Mouse (Mus musculus) layer of hippocampus, postnatal 10 days (tissue): ENCODE results near the gene Stat6. TPM values are rescaled to one million over a fixed set of nuclear protein-coding genes. Genes with fewer than 3 reads are reported as not detected.

Experiments used
- DNase-seq, 2 experiments: peaks; one replicate each; pipeline ENCODE4 v3.0.0; 2021; ENCODE audit warnings: low spot score in 2 of 2
- long read RNA-seq: library from polyadenylated mRNA; stranded (forward); transcript quantifications from one replicate; pipeline ENCODE4 v2.0.0, GENCODE M21; 2023
- total RNA-seq, 2 experiments: library from RNA; stranded (reverse); gene quantifications; 2 replicates each; pipeline ENCODE4 v1.2.3; 2021

The Stat6 gene
- 1 to 10 TPM; 6.9 to 7.1 TPM for total RNA-seq
- long read RNA-seq, partial matches to known transcripts, result 1 of 6 reads
- long read RNA-seq, other reads (novel, unspliced or antisense), result 1 of 6 reads

DNA sequence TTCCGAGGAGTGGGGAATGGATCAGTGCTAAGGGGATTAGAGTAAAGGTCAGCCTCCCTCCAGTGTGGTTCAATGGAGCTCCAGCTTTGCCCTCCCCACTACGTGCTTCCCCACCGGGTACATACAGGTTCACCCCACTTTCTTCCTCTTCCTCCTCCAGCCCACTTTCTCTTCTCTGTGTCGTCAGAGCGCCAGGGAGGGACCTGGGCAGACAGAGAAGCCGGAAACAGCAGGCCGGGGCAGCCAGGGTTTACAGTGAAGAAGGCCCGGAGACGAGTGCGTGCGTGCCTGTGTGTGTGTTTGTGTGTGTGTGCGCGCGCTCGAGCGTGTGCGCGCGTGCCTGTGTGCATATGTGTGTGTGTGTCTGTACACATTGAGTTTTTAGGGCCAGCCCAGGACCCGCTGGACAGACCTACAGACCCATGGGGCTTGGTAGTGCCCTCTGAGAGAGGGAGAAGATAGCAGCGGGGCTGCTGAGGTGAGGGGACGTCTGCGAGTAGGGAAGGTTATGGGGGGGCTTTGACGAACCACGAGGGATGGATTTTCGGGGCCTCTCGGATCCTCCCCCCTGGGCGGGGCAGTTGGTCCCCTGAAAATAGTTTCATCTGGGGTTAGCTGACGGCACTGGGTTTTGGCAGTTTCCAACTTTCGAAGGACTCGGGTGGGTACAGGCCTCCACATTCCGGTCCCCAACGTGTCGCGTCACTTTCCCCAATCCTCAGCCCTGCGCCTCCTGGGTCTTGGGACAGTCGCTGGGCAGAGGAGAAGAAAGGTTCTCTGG is at the start of gene Stat6:
Stat6 (plus strand) TSS at position 215 of the 781 bp plus-strand sequence.
- DNase-seq, result peak; percentile 27 to 46

DNA sequence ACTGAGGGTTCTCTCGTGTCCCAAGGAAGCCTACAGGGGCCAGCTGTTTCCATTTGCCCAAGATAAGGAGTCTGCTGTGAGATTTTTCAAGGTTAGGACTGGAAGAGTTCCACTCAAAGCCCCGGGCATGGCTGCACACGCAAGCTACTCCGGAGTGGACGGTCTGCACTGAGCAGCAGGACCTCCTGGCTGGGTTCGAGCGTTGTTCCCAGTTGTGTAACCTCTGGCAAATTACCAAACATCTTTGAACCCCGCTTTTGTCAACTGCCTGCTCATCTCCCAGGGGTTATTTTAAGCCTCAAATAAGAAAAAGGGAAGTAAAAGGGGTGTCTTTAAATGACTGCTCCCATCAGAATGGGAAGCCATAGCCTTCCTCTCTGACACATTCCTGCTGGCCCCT is 48.4 kb upstream of the Stat6 start:
- no peak for DNase-seq

DNA sequence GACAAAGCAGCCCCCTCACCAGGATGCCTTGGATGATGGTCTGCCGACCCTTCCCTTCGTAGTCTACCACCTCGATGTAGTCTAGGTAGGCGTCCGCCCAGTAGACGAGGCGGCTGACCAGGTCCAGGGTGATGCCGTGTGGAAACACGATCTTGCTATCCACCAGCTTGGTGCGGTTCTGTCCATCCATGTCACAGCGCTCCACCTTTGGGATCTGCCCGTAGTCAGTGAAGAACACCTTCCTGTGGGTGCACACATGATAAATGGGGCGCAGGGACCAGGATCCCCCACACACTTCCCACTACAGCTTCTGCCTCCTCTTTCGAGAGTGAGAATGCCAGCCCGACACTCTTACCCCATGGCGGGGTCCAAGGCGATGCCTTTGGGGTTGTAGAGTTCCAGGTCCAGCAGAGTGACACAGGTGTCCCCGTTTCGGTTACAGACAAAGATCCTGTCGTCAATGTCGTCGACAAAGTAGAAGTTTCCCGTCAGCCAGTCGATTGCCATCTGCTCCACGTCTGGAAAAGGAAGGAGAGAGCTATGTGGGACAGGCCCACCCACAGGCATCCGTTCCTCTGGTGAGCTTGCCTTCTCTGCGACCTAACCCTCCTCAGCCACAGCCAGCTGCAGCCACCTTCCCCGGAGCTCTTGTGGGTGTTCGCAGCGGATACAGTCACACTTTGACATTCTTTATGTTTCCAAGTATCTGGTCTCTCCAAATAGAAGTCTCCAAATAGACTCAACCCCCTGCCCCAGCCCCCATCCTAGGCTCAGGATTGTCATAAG is 47.7 kb upstream of the Stat6 start:
- no peak for DNase-seq

DNA sequence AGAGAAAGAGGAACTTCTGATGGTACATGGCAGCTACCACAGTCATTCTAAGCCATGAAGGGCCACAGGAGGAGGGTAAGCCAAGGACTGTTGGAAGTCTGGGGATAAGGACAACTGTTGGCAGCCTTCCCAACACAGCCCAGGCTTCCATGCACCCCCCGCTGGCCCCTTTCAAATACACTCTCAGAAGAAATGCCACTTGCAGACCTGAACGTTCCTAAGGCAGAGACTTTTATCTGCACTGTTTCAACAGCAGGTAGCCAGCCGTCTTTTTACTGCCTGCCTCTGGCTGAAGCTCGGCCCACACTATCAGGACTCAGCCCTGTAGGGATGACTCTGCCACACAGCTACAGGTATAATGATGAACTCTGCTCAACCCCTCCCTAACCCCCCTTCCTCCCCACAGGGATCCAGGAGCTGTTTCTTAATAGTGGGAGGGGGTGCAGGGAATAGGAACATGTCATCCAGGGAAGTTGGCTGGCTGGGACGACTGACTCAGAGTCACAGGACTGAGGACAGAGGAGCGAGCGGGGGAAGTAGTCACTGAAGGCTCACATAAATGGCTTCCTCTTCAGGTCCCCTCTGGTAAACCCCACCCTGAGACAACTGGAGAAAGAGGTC is 46.4 kb upstream of the Stat6 start:
- DNase-seq, result peak in 1 of 2 experiments; percentile 54

DNA sequence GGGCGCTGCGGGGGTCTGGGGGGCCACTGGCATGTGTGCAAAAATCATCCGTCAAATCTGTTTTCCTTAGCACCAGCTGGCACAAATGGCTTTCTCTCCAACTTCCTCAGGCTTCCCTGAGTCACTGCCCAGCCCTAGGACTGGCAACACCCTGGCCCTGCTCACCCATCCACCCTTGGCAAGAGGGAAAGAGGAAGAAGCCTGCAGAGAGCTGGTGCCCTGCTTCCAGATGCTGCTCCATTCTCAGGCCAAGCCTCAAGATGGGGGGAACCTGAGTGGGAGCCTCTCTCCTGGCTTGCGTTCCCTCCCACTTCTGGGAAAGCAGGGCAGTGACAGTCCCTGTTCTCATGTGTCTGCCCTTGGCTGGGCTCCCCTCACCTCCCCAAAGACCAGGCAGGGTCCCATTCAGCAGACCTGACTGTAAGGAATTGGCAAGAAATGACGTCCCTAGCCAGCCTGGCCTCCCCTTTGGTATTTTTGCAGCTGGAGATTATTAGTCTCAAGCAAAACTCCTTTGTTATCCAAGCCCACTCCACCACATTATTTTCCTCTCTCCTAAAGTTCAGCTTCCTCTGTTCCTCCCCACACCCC is 45.4 kb upstream of the Stat6 start:
- DNase-seq, result peak in 1 of 2 experiments; percentile 31

DNA sequence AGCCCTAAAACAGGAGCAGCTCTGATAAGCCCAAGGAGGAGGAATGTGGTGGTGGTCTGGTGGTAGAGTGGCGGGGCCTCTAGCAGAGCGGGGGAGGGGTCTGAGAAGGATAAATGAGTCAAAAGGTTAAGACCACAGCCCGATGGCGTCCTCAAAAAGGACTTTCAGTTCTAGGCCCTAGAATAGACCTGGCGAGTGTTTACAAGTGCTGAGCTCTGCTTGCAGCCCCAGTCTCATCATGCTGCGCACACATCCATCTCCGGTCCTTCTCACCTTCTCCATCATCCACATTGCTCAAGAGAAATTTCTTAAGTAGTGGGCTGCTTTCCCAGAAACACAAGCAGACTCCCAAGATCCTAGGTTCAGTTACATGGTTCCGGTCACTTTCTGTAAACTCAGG is 44.2 kb upstream of the Stat6 start:
- DNase-seq, result no peak

DNA sequence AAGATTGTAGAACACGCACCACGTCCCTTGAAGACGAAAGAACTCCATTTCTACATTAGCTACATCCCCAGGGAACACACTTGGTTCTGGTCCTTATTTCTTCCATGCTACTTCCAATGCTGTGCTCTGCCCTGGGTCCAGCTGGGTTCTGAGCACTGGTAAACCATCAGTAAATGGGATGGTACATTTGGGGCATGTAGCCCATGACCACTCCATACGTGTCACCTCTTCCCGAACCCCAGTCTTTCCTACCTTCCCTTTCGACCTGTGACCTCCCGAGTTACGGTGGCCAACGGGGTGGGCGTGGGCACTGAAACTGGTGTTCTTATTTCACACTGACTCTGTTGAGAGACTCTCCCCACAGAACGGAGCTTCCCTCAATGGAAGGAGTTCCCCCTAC is 43.5 kb upstream of the Stat6 start:
- no peak for DNase-seq

DNA sequence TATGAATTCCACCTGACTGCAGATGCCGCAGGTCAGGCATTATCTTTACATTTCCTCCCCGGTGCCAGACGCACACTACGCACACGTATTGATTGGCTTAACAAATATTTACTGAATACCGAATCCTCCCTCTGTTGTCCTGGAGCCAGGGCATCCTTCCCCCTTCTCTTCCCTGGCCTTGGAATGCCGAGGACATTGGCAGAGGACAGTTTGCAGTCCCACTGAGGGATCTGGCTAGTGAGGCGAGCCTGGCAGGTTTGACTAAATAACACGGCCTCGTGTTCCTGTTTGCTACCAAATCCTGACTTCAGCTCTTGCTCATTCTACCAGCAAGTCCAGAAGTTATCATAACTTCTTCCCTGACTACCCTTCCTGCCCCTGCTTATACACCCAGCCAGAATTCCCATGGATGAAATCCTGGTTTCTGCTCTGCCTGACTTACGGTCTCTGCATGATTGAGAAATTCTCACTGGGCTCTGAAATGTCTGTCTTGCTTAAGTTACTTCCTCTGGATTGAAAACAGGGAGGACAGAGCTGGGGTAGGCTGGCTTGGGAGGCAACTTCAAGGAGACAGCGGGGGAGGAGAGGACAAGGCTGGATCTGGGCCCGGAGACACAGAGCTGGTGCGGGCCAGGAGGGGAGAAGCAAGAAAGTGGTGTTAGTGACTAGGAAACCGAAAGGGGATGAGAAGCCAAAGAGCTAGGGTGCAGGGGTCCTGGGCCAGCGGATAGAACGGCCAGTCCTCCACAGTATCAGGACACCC is 42.8 kb upstream of the Stat6 start:
- peak; percentile 33 to 48 for DNase-seq

DNA sequence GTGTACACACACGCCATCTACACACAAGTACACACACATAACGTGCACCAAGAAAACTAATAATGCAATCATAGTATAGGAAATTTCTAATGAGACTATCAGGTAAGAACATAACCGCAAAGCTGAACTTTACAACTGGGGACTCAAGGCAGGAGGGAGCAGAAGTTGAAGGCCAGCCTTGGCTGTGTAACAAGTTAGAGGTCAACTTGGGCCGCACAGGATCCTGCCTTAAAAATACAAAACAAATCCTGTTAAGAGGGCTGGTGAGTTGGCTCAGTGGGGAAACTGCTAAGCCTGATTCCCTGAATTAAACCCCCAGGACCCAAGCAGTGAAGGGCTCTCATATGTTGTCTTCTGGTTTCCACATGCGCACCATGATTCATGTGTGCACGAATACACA is 40.6 kb upstream of the Stat6 start:
- DNase-seq, result no peak

DNA sequence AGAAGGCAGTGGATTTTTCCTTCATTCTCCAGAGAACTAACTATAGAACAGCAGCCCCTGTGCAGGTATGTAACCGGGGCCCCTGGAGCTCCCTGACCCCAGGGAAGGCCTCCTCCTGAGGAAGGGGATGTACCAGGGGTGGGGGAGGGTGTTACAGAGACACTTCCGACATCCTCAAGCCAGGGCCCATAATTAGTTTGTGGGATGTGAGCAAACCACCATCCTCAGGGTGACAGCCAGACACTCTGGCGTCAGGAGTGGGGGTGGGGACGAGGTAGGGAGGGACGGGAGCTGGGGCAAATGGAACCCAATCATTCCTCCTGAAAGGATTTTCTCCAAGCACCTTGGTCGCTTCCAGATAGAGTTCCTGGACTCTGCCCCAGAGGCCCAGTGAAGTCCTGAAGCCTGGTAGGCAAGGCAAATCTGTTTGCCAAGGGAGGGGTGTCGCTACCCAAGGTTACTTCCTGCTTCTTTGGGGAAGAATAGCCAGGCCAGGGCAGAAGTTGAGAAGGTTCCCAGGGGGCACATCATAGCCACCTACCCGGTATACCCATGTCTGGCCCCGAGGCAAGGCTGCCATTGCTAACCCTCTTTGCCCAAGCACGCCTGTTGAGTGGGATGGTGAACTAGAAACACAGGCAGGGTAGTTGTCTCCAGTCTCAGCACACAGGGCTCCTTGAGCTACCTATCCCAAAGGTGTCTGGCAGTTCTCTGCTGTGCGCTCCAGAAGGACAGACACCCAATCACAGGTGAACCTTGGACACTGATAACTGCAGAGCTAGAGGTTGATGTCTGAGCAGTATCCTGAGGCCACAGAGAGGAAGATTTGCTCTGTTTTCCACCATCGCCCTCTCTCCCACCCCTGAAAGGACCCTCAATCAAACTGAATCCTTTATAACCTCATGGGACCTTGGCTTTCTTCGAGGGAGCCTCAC is 39.1 kb upstream of the Stat6 start:
- no peak for DNase-seq

DNA sequence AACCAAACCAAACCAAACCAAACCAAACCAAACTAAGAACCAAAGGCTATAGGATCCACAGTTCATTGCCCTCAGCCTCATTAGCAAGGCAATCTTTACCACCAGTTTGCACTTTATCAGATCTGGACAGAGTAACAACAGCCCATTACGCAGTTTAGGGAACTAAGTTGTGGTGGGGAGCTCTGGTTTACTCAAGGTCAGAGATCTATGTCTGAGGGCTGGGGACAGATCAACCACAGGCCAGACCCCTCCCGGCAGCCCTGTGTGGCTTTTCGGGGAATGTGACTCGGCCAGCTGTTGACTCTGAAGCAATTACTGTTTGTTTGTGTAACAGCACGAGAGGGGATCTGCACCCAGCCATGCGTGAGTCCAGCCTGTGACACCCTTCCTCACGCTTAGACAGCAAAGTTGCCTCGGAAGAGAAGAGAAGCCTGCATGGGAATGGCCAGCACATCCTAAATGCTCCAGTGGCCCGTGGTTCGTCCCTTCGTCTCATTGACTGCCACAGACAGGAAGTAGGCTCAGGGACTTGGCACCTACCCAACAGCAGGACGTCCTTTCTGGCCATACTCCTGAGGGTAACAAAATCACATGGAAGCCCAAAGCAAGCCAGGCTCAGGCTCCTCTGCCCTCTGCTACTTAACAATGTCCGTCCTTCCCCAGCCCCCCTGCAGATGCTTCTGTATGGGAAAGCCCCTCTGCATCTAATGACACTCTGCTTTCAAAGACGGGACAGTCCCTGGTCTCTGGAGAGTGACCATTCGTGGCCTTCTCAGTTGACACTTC is 38.1 kb upstream of the Stat6 start:
- peak; percentile 28 to 49 for DNase-seq

DNA sequence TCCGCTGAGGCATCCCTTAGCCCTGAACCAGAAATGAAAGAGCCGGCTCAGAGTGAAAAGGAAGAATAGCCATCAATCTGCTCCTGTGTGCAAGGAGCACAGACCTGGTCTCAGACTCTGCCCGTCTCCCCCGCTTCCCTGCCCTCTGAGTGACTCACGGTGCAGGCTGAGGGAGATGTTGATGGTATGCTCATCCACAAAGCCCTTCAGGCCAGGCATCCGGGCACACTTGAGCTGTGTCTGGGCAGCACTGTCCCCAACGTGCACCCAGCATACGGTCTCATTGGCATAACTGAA is 37.6 kb upstream of the Stat6 start:
- no peak for DNase-seq

DNA sequence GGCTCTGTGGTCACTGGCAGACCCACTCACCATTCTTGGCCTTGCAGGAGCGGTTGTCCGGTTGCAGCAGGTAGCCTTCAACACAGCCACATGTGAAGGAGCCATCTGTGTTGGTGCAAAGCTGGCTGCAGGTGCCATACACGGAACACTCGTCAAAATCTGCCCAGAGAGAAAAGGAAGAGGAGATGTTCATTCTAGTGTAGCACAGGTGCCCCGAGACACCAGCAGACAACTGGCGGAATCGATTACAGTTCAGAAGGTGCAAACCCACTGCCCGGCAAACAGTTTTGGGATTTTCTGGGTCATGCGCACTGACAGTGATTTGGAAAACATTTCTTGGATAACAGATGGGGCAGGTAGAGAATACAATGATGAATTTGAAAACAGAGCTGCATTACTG is 37.0 kb upstream of the Stat6 start:
- DNase-seq, result no peak

DNA sequence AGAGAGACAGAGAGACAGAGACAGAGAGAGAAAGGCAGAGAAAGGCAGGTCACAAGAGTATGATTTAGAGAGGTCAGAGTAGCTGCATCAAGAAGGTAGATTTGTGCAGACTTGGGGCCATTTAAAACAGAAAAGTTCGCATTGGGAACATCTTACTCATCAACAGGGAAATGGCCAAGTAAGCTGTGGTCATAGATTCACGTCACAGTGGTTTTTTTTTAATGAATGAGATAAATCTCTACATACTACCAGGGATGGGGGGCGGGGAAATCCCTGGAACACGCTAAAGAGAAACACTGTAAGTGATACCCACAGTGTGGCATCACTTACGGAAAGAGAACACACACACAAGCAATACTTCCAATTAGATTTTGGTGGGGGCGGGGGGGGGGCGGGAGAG is 35.7 kb upstream of the Stat6 start:
- DNase-seq, result no peak

DNA sequence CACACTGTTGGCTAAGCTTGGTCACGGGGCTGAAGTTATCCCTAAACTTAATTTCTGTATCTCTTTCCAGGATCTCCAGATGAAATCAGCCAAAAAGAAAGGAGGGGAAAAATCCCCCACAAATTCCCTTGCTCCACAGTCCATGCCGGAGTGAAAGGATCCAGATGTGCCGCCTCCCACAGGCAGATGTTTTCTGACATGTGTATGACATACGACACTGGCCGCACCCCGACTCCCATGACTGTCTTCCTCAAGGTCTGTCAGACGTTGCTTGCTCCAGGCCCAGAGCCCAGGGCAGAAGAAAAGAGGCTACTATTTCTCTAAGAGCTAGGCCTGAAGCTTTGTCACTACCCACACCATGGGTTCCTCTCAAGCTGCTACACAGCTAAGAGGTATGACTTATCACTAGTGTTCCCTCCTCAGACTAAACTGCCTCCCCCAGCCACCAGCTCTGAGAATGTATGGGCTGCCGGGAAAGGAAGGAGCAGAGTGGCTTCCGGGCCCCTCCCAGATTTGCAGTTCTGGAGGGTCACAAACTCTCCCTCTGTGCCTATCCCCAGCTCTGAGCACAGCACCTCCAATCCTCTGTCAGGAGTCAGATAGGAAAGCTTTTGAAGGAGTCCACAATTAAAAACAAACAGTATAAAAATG is 33.2 kb upstream of the Stat6 start:
- DNase-seq, result no peak

DNA sequence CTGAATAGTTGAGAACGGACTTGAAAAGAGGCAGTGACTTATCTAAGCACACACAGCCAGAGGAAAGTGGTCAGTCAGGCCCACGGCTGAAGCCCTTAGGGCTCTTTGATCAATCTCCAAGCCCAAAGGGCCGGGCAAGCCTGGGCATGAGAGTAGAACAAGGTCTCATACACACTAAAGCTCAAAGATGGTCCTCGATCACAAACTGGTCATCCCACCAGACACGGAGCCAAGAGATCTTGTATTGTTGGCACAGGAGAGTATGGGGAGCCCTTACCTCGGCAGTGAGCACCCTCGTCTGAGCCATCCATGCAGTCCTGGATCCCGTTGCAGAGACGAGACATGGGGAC is 32.7 kb upstream of the Stat6 start:
- DNase-seq, result no peak

DNA sequence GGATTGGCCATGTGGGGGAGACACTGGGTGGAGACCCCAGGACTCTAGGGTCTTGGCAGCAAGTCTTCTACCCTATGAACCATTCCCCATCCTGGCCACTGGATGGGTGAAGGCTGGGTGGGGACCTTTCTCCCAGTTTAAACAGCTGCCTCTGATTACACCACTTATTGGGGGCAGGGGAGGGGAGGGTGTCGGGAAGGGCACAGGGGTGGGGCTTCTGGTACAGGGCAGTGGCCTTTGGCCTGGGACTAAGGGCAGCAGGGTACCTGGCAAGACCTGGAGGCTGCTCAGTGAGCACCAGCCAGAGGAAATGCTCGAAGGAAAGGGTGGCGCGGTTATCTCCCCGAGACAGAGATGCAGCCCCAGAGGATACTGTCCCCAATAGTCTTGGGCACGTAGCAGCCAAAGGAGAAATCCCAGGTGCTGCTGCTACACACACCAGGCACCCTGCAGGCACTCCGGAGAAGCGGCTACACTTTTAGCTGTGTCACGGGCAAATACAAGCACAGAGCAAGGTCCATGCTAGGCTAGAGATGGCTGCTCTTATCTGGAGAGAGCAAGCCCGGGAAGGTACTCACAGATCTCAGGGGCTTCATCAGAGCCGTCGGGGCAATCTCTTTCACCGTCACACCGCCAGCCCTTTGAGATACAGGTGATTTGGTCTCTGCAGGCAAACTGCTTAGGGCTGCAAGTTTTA is 30.6 kb upstream of the Stat6 start:
- no peak for DNase-seq
